Mouse (Mus musculus) heart, adult 2 months (tissue): ENCODE results near the gene Supv3l1. TPM values are rescaled to one million over a fixed set of nuclear protein-coding genes. Genes with fewer than 3 reads are reported as not detected.

Experiments used
- DNase-seq, 2 experiments: peaks; one replicate each; pipeline ENCODE4 v3.0.0; 2021
- H3K27ac ChIP-seq: fragments of 200-600 bp; 2 replicates; pipeline ENCODE4 v1.8.1; 2022
- H3K27me3 ChIP-seq: fragments of 200-500 bp; 2 replicates; pipeline ENCODE4 v1.6.1; 2012; ENCODE audit warnings: mild to moderate bottlenecking, low read length, inconsistent platforms, mixed read lengths; ENCODE audit not compliant: control insufficient read depth, insufficient read depth
- H3K36me3 ChIP-seq: fragments of 200-500 bp; 2 replicates; pipeline ENCODE4 v1.6.1; 2012; ENCODE audit warnings: low read length, inconsistent platforms; ENCODE audit not compliant: control insufficient read depth, insufficient read depth
- H3K4me1 ChIP-seq: fragments of 200-500 bp; 2 replicates; pipeline ENCODE4 v1.6.1; 2011; ENCODE audit warnings: low read length; ENCODE audit not compliant: control insufficient read depth, insufficient read depth
- H3K4me3 ChIP-seq: fragments of 200-600 bp; 2 replicates; pipeline ENCODE4 v1.8.1; 2022
- H3K79me2 ChIP-seq: fragments of 200-500 bp; replicated peaks from 2 replicates; pipeline ENCODE4 v1.6.1; 2012; ENCODE audit warnings: mild to moderate bottlenecking, inconsistent platforms, low read length, moderate library complexity, mixed read lengths; ENCODE audit not compliant: control insufficient read depth, insufficient read depth
- H3K9ac ChIP-seq: fragments of 200-500 bp; 2 replicates; pipeline ENCODE4 v1.6.1; 2012; ENCODE audit warnings: low read depth, mild to moderate bottlenecking, control low read depth, inconsistent platforms, low read length, mixed read lengths
- CTCF ChIP-seq: fragments of 200-600 bp; IDR thresholded peaks from 2 replicates; pipeline ENCODE4 v1.8.1; 2022; ENCODE audit warnings: antibody characterized with exemption, mild to moderate bottlenecking, moderate library complexity
- EP300 ChIP-seq: fragments of 200-500 bp; IDR thresholded peaks from 2 replicates; pipeline ENCODE4 v1.6.1; 2011; ENCODE audit warnings: low read depth, low read length, control low read depth; ENCODE audit not compliant: insufficient read depth
- POLR2A ChIP-seq: fragments of 200-500 bp; IDR thresholded peaks from 2 replicates; pipeline ENCODE4 v1.6.1; 2011; ENCODE audit warnings: mild to moderate bottlenecking, low read depth, low read length, control low read depth; ENCODE audit not compliant: insufficient read depth
- WGBS: fragments of 180-500 bp; shearing (Covaris S2); methylation state at CpG from one replicate; pipeline ENCODE4 v1.1.7; 2018; 5-methylcytosine and 5-hydroxymethylcytosine counted together
- intact Hi-C: fragments of 180-260 bp; cut with DNase I; formaldehyde crosslinking; loops from one replicate; pipeline ENCODE4 v1.15.1; 2025
- polyA plus RNA-seq: library from polyadenylated mRNA; depleted of rRNA; stranded (reverse); fragments of >200 nt; gene quantifications from 2 replicates; pipeline ENCODE4 v1.2.3, GENCODE M21; 2012; rRNA removed
- total RNA-seq, 2 experiments: library from RNA; stranded (reverse); gene quantifications; 2 replicates each; pipeline ENCODE4 v1.2.3; 2021

Gene Supv3l1
- total and polyA plus RNA-seq, 3 experiments: 25.4 to 36.7 (median 36.0) TPM

GRCm38 (mm10) chr10:62410943-62411342, 38.6 kb downstream of the Supv3l1 start:
- peak; percentile 60 to 73 for DNase-seq
- TF ChIP-seq EP300 (no peak), POLR2A (no peak), CTCF (peak; percentile 91)
- intact Hi-C loops: loop anchor here (1.0 to 10.0 kb wide), 2 partner anchors 136 to 226 kb away; no protein-coding TSS in a partner anchor
- Histone ChIP-seq H3K27me3 (no peaks in the 10 kb centered on the region; the same call in 1 of the 2 replicates), H3K4me3 (no peak overlapping the region), H3K4me1 (no peaks in the 10 kb centered on the region), H3K79me2 (no peaks in the 10 kb centered on the region), H3K36me3 (no peaks in the 10 kb centered on the region), H3K9ac (no peak overlapping the region), H3K27ac (no peak overlapping the region)
- WGBS: 1% methylated on average over 5 of the region's 5 CpGs

DNA sequence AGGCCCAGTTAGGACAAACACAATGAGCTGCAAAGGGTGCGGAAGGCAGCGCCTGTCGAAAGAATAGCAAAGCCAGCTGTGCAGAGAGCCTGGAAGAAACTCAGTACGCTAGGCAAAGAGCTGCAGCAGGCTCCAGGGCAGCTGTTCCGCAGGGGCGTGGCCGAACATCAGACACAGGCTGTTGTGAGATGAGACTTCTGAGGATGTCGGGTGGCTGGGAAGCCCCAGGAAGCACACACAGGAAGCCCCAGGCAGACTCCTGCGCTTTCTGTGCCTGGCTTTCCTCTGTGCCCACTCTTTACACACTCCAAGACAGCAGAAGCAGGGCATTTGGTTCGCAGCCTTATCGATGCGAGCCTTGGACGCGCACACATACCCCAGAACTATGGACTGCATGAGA, 44.6 kb downstream of the Supv3l1 start:
- no peak for TF ChIP-seq EP300
- no peak for TF ChIP-seq POLR2A
- TF ChIP-seq CTCF: no peak
- Histone ChIP-seq H3K79me2 (no peaks in the 10 kb centered on the region), H3K27ac (no peak overlapping the region), H3K9ac (no peak overlapping the region), H3K4me3 (no peak overlapping the region), H3K27me3 (no peaks in the 10 kb centered on the region; the same call in 1 of the 2 replicates), H3K36me3 (no peaks in the 10 kb centered on the region), H3K4me1 (no peaks in the 10 kb centered on the region)
- DNase-seq: peak; percentile 47 to 55
- intact Hi-C loops: no loop called here
- 38% methylated on average over 14 of the region's 14 CpGs for WGBS

DNA sequence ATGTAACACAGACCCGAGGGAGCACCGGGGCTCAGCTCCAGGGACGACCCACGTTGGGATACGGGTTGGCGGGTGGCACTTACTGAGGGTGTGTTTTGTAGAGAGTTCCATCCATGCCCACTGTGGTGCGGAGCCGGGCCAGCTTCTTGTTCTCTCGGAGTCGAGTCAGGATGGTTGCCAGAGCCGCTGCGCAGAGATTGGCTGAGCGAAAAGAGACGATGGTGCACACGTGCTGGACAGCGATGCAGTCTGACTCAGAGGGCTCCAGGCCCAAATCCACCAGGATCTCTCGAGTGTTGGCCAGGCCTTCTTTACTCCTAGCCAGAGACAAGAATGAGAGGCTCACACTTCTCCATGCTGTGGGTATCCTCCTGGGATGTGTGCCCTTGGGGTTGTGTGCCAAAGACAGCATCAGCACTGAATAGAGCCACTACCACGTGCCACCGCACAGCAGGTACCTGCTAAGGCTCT, 47.9 kb downstream of the Supv3l1 start:
- no peak overlapping the region for H3K9ac ChIP-seq
- TF ChIP-seq CTCF (no peak), POLR2A (no peak), EP300 (no peak)
- H3K36me3 ChIP-seq: no peaks in the 10 kb centered on the region
- DNase-seq: peak; percentile 57 to 58
- no peaks in the 10 kb centered on the region for H3K27me3 ChIP-seq
- H3K4me3 ChIP-seq: no peak overlapping the region
- H3K79me2 ChIP-seq: no peaks in the 10 kb centered on the region
- no peak overlapping the region for H3K27ac ChIP-seq
- intact Hi-C loops: no loop called here
- 61% methylated on average over 19 of the region's 19 CpGs for WGBS
- H3K4me1 ChIP-seq: no peaks in the 10 kb centered on the region

DNA sequence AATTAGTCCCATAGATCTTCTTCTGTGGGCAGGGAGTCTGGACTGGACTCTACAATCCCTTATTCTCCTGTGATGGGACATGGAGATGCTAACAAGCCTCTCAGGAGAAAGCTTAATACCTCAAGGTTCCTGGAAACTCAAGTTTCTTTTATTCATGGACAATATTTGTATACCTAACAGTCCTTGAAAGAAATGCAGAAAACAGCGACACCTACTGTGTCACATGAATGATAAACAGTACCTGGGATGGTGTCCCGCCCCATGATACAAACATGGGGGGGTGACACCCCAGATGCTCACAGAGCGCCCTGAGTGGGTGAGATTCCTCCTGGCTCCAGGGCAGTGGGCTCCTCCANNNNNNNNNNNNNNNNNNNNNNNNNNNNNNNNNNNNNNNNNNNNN, 66.5 kb downstream of the Supv3l1 start:
- peak; percentile 45 for TF ChIP-seq CTCF
- TF ChIP-seq EP300: no peak
- Histone ChIP-seq H3K36me3 (no peaks in the 10 kb centered on the region), H3K4me1 (no peaks in the 10 kb centered on the region), H3K27ac (no peak overlapping the region), H3K4me3 (no peak overlapping the region), H3K79me2 (no peaks in the 10 kb centered on the region), H3K9ac (no peak overlapping the region), H3K27me3 (no peaks in the 10 kb centered on the region)
- no peak for DNase-seq
- WGBS: 53% methylated on average over 3 of the region's 3 CpGs
- intact Hi-C loops: loop anchor here (10.0 kb wide), 1 partner anchor 198 kb away; no protein-coding TSS in a partner anchor

DNA sequence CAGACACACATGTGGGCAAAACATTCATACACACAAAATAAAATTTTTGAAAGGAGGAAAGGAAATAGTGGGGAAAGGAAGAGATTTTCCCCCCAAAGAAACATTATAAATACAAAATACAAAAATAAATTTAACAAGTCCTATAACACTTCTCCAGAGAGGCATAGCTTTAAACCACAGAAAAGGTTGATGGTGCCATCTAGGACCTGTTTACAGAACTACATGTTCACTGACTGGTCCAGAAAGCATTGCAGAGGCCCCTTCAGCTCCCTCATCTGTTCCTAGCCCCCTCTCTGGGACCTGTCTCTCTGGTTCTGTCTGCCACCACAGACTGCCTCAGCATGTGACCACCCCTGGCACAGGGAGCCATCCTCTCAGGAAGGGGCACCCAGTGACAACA, 68.6 kb downstream of the Supv3l1 start:
- H3K36me3 ChIP-seq: no peaks in the 10 kb centered on the region
- H3K27me3 ChIP-seq: no peaks in the 10 kb centered on the region
- intact Hi-C loops: loop anchor here (1.0 to 10.0 kb wide), 2 partner anchors 106 to 196 kb away; no protein-coding TSS in a partner anchor
- H3K4me1 ChIP-seq: no peaks in the 10 kb centered on the region
- no peak overlapping the region for H3K27ac ChIP-seq
- H3K9ac ChIP-seq: no peak overlapping the region
- no peak overlapping the region for H3K4me3 ChIP-seq
- TF ChIP-seq CTCF (peak; percentile 69), EP300 (no peak), POLR2A (no peak)
- no peak for DNase-seq
- H3K79me2 ChIP-seq: no peaks in the 10 kb centered on the region

DNA sequence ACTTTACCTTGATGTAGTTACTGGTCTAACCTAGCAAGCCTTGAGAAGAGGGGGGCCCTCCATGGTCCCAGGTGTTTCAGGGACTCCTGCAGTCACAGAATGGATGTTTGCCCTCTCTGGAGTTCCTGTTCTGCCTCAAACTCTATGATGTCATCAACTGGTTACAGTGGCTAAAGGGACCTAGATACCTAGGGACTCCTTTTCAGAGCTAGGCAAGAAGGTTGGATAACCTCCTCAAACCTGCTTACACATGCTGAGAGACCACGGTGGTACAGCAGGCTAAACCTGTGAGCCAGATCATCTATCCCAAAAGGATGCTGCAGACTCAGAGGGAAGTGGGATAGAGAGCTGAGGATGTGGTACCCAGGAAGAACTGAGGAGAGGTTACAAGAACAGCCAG, 69.7 kb downstream of the Supv3l1 start, which contains the start of gene Hk1:
TSS of gene Hk1 (minus strand) at position 101 of the 400 bp plus-strand sequence.
- H3K79me2 ChIP-seq: no peaks in the 10 kb centered on the region
- H3K27ac ChIP-seq: no peak within 1 kb of the TSS
- no peaks in the 10 kb centered on the region for H3K27me3 ChIP-seq
- intact Hi-C loops: loop anchor here (10.0 kb wide), 1 partner anchor 195 kb away; no protein-coding TSS in a partner anchor
- no peak within 1 kb of the TSS for H3K9ac ChIP-seq
- 74% methylated on average over 1 of the region's 1 CpGs for WGBS
- no peak within 1 kb of the TSS for H3K4me3 ChIP-seq
- no peak for DNase-seq
- no peak for TF ChIP-seq CTCF
- TF ChIP-seq EP300: no peak
- TF ChIP-seq POLR2A: no peak
- H3K4me1 ChIP-seq: no peaks in the 10 kb centered on the region
- H3K36me3 ChIP-seq: no peaks in the 10 kb centered on the region

Other genes with a start within 250 kb of the Supv3l1 start
- gene Tspan15, start 218.5 kb downstream of the Supv3l1 start, total RNA-seq: 1 to 10 TPM; 6.1 to 8.1 TPM
- 17.7 and 19.1 TPM in 2 replicates for gene Tspan15, start 218.5 kb downstream of the Supv3l1 start, polyA plus RNA-seq
- gene Tacr2, start 197.3 kb downstream of the Supv3l1 start, total RNA-seq: not detected
- not detected in 2 replicates for gene Tacr2, start 197.3 kb downstream of the Supv3l1 start, polyA plus RNA-seq
- 100 to 1,000 TPM; 120 TPM for gene Hk1, start 69.8 kb downstream of the Supv3l1 start, total RNA-seq
- gene Hk1, start 69.8 kb downstream of the Supv3l1 start, polyA plus RNA-seq: 71.0 and 81.9 TPM in 2 replicates
- gene Hkdc1, start 27.2 kb downstream of the Supv3l1 start, total RNA-seq: not detected
- gene Hkdc1, start 27.2 kb downstream of the Supv3l1 start, polyA plus RNA-seq: not detected in 2 replicates
- gene 4930507D05Rik, start 249 bp downstream of the Supv3l1 start, total RNA-seq: under 1 TPM; 0.18 to 0.36 TPM
- gene 4930507D05Rik, start 249 bp downstream of the Supv3l1 start, polyA plus RNA-seq: 0.12 and 0.38 TPM in 2 replicates
- 10 to 100 TPM; 45.6 to 46.8 TPM for gene Vps26a, start 37.1 kb upstream of the Supv3l1 start, total RNA-seq
- gene Vps26a, start 37.1 kb upstream of the Supv3l1 start, polyA plus RNA-seq: 21.2 and 36.0 TPM in 2 replicates
- 10 to 100 TPM; 49.3 to 51.8 TPM for gene Srgn, start 77.7 kb upstream of the Supv3l1 start, total RNA-seq
- gene Srgn, start 77.7 kb upstream of the Supv3l1 start, polyA plus RNA-seq: 23.8 and 39.0 TPM in 2 replicates
- 10 to 100 TPM; 43.3 to 47.3 TPM for gene Kif1bp, start 128.7 kb upstream of the Supv3l1 start, total RNA-seq
- gene Kif1bp, start 128.7 kb upstream of the Supv3l1 start, polyA plus RNA-seq: 23.0 and 35.6 TPM in 2 replicates
- 10 to 100 TPM; 30.2 to 30.3 TPM for gene Ddx21, start 152.5 kb upstream of the Supv3l1 start, total RNA-seq
- 7.0 and 15.5 TPM in 2 replicates for gene Ddx21, start 152.5 kb upstream of the Supv3l1 start, polyA plus RNA-seq
- 10 to 100 TPM; 48.0 to 48.1 TPM for gene Ddx50, start 201.5 kb upstream of the Supv3l1 start, total RNA-seq
- gene Ddx50, start 201.5 kb upstream of the Supv3l1 start, polyA plus RNA-seq: 10.8 and 16.4 TPM in 2 replicates